Mouse (Mus musculus): ENCODE measurements at regions not wholly inside any gene's neighbourhood (a gene's known extent, or its start where the extent isn't known, plus 50 kb on each side); places are given as distances from the start of the nearest gene placed in this dataset.

DNA sequence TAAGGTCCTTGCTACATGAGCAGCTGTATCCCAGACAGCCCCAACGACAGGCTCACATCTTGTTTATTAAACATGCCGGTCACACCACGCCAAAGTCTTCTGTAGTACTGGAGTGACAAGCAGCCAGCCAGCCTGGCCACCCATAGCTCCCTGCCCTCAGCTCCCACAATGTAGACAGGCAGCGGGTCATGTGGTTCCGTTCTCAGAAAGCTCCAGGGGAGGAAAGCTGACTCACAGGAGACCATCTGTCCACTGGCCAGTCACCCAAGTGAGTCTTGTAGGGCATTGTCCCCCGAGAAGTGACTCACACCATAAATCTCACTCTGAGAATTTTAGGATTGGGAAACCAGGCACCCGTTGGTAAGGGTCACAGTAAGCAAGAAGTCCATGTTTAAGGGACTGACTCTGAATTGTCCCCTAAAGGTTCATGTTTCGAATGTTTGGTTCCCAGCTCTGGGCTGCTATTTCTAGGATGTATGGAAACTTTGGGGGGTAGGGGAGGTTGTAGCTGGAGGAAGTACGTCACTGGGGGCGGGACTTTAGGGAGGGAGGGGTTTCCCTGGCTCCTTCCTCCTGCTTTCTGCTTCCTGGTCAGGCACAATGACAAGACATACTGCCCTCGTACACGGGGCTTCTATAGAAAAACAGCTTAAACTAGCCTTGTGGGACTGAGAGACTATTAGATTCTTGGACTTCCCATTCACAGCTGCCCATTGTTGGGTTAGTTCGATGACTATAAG is 203.0 kb upstream of the Tbx3 start:
- peak; percentile 85 to 93 for DNase-seq (ENCODE audit: inconsistent age in 2 of 2, low spot score in 1 of 2)

DNA sequence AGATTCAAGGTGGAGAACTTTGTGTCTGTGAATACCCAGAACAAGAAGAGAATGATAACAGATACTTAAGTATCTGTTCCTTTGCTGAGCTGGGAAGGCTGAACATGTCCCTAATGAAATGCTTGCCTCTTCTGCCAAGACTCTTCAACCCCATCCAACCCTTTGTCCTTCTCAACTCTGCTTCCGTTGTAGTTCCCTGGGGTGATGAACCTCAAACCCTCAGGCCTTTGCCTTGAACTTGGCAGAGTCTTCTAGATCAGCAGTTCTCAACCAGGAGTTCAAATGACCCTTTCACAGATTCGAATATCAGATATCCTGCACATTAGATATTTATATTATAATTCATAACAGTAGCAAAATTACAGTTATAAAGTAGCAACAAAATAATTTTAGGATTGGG is 192.5 kb upstream of the Tbx3 start:
- no peak for DNase-seq (ENCODE audit: inconsistent age in 2 of 2, low spot score in 1 of 2)

DNA sequence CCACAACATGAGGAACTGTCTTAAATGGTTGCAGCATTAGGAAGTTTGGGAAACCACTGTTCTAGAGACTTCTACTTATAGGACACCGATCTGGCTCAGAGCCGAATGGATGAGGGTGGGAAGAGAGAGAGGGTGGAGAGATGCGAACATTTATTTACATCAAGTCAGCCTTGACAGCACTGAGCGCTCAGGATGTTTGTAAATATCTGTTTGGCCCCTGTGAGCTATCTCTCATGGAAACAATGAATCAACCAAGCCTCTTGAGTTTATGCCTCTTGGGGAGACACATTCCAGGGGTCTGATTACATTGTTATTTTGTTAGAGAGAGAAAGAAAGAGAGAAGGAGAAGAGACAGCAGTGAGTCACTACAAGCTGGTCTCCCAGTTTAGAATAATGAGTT is 192.1 kb upstream of the Tbx3 start:
- no peak for DNase-seq (ENCODE audit: inconsistent age in 2 of 2, low spot score in 1 of 2)

DNA sequence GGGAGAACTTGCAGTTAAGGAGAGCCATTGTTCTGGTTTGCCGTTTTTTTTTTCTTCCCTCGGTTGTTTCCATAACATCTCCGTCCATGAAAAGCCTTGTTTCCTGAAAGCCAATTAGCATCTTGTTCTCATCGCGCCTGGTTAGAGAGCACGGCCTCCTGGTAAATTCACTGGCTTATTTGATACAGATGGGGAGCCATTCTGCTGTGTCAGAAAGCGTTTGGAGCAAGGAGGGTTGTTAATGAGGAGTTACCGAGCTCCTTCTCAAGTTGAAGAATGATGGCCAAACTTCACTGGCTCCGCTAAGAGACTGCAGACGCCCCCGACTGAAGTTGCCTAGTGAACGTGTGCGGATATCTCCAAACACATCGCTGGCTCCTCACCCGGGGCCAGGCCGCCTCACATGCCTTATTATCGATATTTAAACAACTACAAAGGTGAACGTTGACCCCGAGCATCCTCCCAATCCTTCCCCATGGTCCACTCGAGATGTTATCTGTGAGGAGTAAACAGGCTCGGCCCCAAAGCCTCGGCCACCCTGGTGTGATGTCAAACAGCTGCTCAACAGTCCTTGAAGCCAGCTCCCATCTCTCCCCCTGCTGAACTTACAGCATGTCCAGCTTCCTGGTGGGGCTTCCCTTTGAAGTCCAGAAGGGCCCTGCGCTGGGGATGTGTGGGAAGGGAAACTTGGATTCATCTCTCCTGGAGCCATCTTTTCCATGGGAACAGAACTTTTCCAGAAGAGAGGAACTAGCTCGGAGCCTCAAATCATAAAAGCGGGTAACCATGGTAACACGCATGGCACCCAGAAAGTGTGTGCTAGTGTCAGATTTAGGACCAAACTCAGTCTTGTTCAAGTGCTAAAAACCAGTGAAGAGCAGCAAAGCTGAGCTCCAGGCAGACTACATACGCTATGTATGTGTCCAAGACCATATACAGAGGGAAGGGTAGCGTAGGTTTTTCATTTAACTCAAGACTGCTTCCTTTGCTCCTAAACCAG is 190.0 kb upstream of the Tbx3 start:
- DNase-seq (ENCODE audit: inconsistent age in 2 of 2, low spot score in 1 of 2): no peak

DNA sequence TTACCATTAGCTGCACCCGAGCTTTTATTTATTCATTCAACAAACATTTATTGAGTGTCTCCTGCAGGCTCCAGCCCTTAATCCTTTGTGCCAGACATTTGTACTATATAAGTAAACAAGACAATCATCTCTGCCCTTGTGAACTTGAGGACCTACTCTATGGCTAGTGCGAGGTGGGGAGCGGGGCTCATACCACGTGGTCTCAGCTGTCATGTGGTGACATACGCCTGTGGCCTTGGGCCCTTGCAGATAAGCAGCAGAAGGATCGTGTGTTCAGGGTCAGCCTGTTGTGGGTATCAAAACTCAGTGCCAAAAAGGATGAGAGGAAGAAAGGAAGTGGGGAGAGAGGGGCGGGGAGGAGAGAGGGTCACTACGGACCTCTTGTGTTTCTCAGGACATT is 186.8 kb upstream of the Tbx3 start:
- DNase-seq (ENCODE audit: inconsistent age in 2 of 2, low spot score in 1 of 2): peak; percentile 77 to 78

DNA sequence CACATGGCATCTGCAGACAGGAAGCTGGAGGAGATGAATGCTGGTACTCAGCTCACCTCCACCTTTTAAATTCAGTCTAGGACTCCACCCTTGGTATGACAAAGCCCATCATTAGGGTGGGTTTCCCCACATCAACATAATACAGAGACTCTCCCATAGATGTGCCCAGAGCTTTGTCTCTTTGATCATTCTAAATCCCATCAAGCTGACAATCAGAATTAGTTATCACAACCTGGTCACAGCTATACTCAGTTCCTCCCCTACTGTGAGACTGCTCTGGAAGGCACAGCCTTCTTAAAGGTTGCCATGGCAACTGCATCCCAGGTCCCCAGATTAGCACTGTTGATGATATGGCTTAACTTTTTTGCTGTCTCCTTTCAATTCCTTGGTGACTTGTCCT is 184.3 kb upstream of the Tbx3 start:
- no peak for DNase-seq (ENCODE audit: inconsistent age in 2 of 2, low spot score in 1 of 2)

DNA sequence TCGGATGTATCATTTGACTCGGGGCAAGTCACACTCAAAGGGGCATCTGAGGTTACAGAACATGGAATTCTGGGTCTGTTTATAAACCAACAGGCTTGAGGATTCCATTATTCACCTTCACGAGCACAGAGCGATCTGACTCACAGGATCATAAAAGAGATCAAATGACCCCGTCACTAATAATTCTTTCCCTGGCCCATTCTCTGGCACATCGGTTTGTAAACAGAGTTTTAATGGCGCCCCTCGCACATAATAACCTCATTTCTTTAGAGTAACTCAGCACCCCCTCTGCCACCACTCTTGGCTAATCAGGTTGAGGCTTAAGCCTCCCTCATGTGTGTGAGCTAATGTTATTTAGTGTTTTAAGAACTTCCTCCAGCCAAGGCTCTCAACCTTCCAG is 183.3 kb upstream of the Tbx3 start:
- DNase-seq (ENCODE audit: inconsistent age in 2 of 2, low spot score in 1 of 2): peak; percentile 64 to 78

DNA sequence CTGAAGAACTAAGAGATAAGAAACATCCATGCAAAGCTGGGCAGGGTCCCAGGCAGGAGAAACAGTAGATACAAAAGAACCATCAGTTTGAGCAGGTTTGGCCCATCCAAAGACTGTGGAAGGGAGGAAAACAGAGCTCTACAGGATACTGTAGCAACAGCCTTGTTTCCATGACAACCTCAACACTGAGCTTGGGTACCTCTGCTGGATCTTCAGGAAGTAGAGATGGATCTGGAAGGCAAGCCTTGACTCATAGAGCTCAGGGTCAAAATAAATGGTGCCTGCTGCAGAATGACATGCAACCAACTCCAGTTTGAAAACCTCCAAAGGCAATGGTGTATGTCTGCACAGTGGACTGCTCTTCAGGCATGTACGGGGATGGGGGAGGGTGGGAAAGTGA is 173.0 kb upstream of the Tbx3 start:
- DNase-seq (ENCODE audit: inconsistent age in 2 of 2, low spot score in 1 of 2): peak in 1 of 2 experiments; percentile 50

DNA sequence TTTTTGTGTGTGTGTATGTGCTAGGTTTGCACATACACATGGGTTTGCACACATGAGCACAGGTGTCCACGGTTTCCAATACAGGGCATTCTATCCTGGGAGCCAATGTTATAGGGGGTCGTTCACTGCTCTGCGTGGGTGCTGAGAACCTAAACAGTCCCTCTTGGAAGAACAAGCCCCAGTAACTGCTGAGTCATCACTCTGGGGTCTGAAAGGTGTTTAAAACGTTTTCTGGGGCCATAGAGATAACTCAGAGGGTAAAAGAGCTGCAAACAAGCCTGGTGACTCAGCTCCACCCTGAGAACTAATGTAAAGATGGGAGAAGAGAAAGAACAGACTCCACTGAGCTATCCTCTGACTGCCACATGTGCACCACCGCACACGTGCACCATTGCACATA is 172.0 kb upstream of the Tbx3 start:
- DNase-seq (ENCODE audit: inconsistent age in 2 of 2, low spot score in 1 of 2): no peak

DNA sequence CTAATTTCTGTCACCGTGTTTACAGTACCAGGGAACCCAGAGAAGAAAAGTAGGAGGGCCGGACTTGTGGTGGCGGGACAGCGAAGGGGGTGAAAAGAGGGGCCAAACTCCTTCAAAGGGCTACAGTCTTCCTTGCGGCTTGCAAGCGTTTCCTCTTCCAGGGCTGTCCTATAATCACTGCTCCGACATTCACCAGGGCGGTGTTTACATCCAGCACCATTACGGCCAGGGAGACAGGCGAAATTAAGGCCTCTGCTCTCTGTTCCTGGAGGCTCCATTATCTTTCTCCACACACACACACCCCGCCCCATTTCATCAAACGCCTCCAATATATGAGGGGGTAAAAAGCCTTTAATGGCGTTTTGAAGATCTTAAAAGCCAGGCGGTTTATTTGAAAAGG is 162.8 kb upstream of the Tbx3 start:
- DNase-seq (ENCODE audit: inconsistent age in 2 of 2, low spot score in 1 of 2): no peak

DNA sequence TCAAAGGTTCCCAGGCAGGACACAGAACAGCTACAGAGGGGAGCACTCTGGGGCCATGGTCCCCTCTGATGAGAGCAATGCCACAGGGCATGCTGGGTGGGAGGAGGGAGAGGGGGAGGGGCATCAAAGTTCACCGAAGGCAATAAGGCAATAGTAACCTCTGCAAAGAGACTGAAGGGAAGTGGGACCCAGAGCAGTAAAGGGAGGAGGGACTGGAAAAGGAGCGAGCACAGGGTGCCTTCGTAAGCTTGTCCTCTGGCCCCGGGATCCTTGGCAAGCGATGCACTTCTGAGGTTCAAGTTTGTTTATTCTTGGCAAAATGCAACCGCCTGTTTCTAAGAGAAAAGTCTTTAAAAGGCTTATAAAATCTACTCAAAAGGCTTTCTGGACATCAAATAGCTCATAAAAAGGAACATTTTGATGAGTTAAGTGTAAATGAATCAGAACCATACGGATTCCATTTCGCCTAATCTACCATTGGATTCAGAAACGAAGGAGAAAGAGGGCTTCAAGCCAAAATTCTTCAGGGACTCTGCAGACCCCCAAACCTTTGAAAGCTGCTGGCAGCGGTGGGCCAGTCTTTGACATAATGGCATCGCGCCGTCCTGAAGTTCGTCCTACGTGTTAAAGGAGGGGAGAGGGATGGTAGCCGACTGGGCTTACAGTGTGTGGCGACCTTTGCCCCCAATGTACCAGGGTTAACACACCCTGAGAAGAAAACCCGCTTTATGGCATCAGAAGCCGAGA is 151.8 kb upstream of the Tbx3 start:
- no peak for DNase-seq (ENCODE audit: inconsistent age in 2 of 2, low spot score in 1 of 2)

DNA sequence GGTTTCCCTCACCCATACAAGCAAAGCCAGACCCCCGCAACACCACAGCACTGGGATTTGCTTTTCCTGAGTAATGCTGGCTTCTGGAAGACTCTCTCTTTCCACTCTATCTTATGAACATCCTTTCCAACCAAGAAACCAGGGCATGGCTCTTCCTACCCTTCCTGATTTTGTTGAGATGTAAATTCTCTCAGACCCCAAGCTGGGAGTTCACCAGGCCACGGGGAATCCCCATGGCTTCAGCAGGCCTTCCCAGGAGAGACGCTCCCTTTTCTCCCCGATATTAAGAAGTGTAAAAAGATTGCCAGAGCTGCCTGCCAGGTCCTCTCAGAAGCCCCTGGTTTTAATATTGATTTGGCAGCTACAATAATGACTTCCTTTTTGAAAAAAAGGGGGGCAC is 146.3 kb upstream of the Tbx3 start:
- DNase-seq (ENCODE audit: inconsistent age in 2 of 2, low spot score in 1 of 2): no peak

DNA sequence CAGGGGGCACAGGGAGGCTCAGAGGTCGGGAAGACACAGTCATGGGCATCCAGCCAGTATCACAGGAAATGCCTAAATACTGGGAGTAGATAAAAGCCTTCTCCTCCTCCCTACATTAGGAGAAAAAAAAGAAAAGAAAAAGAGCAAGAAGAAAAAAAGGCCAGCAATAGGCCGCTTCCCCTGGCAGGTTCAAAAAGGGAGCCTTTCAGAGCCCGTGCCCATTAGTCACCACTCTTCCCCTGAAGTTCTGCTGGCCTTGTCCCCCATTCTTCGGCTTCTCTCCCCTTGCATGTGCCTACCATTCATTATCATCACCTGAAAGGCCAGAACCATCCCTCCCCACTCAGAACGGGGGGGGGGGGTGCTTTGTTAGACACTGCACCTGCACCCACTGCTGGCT is 144.5 kb upstream of the Tbx3 start:
- DNase-seq (ENCODE audit: inconsistent age in 2 of 2, low spot score in 1 of 2): peak; percentile 50 to 69

DNA sequence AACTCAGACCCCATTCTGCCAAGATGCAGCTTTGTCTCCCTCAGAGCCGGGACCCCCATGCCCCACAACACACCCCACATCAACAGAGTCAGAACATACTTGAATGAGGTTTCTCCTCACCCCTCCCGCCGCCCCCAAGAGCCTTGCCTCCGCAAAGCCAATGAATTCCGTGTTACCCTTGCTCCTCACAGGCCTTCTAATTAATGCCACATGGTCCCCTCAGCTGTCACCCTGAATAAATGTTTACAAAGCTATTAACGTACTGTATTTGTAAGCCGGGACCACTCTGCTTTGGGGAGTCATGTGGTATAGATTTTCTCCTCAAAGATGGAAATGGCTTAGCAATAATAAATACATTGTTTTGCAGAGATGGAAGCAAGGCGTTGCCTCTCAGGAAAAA is 140.5 kb upstream of the Tbx3 start:
- no peak for DNase-seq (ENCODE audit: inconsistent age in 2 of 2, low spot score in 1 of 2)

DNA sequence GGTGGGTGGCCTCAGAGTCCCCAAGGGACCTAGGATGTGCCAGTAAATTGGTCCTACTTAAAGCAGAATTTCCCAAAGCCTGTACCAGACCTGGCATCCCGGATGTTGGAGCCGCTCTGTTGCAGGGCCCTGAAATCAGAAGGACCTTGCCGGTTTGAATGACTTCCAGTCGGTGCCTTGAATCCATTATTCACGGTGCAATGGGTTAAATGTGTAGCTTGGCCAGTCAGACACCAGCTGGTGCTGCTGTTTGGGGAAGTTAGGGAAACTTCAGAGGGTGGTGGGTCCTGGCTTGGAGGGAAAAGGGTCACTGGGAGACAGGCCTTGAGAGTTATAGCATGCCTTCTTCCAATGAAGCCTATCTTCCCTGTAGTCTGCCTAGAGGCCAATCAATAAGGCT is 135.5 kb upstream of the Tbx3 start:
- no peak for DNase-seq (ENCODE audit: inconsistent age in 2 of 2, low spot score in 1 of 2)

DNA sequence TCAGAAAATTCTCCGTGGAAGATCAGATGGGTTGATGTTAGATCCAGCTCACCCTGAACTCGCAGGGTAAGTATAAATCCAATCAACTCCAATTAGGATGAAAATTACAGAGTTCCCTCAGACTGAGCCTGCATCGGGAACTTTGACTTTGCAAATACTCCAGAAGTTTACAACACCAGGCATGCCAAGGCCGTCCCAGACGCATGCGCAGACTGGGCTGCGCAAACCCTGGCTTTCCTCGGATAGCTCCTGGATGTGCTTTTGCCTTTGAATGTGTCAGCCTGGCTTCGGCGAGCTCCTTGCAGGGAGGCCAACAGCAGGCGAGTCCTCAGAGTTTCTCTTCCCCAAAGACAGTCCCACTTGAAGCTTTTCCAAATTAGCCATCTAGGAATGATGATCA is 127.6 kb upstream of the Tbx3 start:
- peak; percentile 62 to 73 for DNase-seq (ENCODE audit: inconsistent age in 2 of 2, low spot score in 1 of 2)

DNA sequence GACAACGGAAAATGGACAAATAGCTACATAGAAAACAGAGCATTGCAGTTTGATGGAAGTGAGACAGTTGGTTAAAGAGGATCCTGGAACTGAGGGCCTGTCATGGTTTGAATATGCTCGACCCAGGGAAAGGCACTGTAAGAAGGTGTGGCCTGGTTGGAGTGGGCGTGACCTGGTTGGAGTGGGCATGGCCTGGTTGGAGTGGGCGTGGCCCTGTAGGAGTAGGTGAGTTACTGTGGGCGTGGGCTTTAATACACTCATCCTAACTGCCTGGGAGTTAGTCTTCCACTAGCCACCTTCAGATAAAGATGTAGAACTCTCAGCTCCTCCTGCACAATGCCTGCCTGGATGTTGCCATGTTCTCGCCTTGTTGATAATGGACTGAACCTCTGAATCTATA is 126.8 kb upstream of the Tbx3 start:
- DNase-seq (ENCODE audit: inconsistent age in 2 of 2, low spot score in 1 of 2): no peak

DNA sequence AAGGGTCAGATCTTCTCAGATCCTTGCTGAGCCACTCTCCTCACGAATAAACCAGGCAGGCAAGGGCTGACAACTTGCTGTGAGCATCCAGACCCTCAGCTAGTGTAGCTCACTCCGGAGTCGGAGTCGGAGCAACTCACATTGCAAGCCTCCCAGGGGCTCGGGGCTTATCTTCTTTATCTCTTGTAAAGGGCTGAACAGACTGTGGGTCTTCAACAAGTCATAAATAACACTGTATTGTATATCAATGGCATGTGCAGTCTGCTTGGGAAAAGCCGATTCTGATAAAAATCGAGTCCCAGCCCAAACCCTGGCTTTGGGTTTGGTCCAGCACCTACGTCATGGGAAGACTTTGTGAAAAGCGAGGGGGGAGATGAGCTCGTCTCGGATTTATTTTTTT is 125.8 kb upstream of the Tbx3 start:
- DNase-seq (ENCODE audit: inconsistent age in 2 of 2, low spot score in 1 of 2): no peak

DNA sequence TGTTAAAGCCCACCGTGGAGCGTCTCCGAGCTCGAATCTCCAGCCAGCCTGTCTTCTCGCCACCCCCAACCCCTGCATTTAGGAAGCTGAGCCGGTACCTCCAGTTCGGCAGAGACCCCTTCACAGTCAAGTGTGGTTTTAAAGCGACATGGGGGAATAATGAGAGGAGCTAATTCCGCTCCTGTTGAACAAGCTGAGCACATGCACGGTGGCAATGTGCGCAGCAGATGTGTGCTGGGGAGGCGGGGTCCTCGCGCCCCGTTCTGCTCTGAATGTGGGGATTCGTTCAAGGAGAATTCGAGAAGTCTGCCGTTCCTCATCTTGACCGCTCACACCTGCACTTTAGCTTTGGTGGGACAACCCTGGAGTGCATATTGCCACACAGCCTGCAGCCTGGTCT is 123.4 kb upstream of the Tbx3 start:
- no peak for DNase-seq (ENCODE audit: inconsistent age in 2 of 2, low spot score in 1 of 2)

DNA sequence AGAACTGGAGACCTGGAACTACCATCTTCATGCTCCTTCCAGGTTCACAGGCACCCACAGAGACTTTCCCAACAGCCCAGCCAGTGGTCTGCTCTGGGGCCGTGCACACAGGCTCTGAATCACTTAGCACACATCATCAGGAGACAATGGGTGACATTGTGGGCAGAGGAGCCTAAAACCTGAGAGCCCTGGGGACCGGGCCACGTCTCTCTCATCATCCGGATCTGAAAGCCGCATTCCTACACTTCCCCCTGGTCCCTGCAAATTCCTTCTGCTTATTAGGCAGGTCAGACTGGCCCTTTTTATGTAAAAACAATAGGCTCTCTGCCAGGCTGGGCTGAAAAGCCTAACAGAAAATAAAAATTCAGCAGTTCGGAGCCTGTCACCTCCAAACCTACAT is 119.6 kb upstream of the Tbx3 start:
- DNase-seq (ENCODE audit: inconsistent age in 2 of 2, low spot score in 1 of 2): no peak

DNA sequence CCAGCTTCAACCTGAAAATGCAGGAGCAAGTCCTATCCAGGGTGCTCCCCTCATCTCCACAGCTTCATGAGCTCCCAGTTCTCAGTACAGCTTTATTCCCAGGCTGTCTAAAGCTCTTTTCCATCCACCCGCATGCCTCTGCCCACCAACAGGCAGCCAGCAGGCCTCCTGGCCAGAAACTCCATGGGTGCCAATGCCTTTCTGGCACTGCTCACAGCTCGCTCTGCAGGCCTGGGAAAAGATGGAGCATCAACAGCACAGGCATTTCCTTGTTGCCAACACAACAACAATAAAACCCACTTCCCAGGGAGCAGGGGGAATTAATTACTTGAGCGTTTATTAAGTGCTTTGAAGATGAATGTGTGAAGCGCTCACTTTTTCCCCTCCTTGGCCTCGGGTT is 117.0 kb upstream of the Tbx3 start:
- no peak for DNase-seq (ENCODE audit: inconsistent age in 2 of 2, low spot score in 1 of 2)

DNA sequence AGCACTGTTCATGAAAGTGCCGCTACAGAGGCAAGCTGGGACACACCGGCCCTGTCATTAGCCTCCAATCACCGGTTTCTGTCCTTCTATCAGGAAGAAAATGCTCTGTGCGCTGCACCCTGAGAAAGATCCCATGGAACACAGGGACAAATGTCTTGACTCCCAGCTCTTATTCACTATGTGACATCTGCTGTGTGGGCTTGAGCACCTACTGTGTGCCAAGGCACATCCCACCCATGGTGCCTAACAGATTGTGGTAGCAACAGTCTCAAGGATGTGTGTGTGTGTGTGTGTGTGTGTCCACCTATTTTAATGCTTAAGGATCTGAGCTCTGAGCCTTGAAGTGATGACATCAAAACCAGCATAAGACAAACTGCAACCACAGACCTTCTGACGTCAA is 113.4 kb upstream of the Tbx3 start:
- no peak for DNase-seq (ENCODE audit: inconsistent age in 2 of 2, low spot score in 1 of 2)

Data from adrenal gland, adult (tissue).